Mouse (Mus musculus): ENCODE measurements at regions not wholly inside any gene's neighbourhood (a gene's known extent, or its start where the extent isn't known, plus 50 kb on each side); places are given as distances from the start of the nearest gene placed in this dataset.

DNA sequence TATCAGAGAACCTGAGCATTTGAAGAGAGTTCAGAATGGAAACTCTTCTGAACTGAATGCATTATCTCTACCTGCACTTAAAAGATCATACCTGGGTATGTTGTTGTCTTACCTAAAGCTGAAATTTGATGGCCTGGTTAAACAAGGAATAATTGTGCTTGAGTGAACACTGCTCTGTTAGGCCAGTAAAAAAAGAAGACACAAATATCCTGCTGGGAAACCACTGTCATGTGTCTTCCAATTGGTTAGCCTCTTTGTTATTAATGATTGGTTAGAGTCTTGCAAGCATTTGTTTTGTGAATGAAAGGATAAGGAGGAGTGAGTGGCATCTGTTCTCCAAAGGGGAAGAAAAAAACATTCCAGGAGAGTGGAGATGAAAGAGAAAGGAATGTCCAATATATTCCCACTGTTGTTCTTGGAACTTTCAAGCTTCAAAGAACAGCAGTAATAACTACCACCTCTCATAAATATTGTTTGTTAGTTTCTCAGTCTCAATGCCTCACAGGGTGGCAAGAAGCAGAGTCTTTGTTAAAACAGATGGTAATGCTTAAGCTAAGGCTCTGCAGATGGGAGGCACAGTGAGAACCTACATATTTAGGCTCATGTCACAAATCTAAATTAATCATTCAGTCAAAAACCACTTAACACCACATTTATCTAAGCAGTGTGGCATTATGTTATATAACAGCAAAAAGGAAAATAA, 165.5 kb downstream of the Dsel start:
- DNase-seq (ENCODE audit: low spot score) = no peak

DNA sequence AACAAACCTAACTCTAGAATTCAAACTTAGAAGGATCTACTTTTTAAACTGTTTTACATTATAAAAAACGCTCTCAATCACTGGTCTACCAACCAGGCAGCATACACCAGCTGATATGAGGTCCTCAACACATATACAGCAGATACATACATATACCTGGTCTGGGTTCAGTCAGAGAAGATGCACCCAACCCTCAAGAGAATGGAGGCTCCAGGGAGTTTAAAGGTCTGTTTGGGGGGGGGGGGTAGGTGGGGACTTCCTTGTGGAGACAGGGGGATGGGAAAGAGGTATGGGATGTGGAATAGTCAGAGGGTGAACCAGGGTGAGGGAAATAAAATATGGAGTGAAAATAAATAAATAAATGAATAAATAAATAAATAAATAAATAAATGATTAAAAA, 203.8 kb downstream of the Dsel start:
- DNase-seq (ENCODE audit: low spot score) = no peak

GRCm38 (mm10) chr1:111660099-111660670, 204.5 kb downstream of the Dsel start:
- DNase-seq (ENCODE audit: low spot score) = peak; percentile 60

DNA sequence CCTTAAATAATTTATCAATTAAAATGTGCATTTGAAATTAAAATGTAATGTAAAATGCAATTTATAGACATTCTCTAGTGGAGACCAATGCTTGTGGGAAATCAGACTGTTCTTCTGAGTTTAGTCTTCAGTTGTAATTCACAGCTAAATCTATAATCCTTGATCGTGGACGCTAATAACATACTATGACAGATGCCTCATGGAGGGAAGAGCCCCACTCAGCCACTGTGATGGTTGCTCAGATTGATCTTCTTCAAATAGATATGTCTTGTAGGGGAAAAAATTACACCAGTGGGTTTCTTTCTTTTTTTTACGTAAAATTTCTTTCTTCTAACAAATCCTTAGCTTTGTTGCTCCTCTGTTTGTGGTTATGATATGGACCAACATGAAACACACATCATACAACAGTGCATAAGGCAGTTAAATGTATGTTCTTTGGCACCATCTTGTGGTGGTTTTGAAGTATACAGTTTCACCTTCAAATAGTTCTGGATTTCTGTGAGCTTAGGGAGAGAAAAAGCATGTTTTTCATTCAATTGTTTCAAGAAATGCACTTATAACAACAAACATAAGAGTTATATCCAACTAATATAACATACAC, 230.8 kb downstream of the Dsel start:
- peak; percentile 34 for DNase-seq (ENCODE audit: low spot score)

All from adipocyte (in vitro differentiated cells).